Mouse (Mus musculus): ENCODE measurements around the gene Adcy1.

Gene Adcy1

DNA sequence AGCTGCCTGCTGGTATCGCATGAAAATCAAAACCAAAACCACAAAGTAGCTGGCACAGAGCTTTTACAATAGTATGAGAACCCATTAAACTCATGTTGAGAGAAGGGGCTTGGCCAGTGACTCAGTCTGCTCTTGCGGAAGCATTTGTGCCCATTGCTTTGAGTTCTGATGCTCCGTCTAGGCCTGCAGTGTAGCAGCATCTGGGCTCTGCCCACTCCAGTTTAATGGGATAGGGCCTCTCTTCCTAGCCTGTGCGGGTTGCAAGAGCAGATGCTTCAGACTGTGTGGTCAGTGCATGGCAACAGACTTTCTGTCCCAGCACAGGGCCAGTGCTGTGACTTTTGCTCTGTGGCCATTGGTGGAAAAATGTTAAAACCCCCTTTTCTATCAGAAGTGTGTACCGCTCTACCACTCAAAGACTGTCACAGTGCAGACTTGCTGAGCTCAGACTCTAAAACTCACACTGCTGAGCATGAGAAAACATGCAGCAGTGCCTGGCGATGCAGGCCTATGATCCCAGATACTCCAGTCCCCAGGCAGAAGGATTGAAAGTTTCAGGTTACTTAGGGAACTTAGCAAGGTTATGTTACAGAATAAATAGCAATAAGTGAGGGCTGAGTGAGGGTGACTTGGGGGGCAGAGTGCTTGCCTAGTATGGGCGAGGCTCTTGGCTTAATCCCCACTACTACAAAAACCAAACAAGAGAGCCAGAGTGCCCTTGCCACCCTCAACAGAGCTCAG lies 163.7 kb downstream of the Adcy1 start:
- DNase-seq = peak; percentile 66

- DNase-seq = peak; percentile 72
Measured at GRCm38 (mm10) chr11:7228107-7228506, 164.8 kb downstream of the Adcy1 start.

Data from heart, adult 11 months (tissue).